Mouse (Mus musculus): ENCODE measurements at regions not wholly inside any gene's neighbourhood (a gene's known extent, or its start where the extent isn't known, plus 50 kb on each side); places are given as distances from the start of the nearest gene placed in this dataset.
A peak's percentile ranks its signal among the peaks of the same experiment; 100 is the strongest.

DNA sequence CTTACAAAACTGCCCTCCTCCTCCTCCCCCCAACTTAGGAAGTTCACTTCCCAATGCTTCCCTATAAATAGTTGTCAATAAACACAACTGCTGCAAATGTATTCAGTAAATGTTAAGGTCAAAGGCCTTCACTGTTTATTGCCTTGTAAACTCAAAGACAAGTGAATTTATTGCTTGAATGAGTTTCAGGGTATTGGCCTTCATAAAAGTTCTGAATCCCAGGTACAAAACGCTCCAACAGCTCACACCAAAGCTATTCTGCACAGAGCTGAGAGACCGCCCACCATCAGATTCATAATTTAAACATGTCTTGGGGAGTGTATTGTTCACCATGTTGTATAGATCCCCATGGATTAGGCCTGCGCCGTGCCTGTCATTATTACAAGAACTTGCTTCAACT lies 53.9 kb upstream of the Cdkn3 start:
- DNase-seq (ENCODE audit: low spot score) = no peak

DNA sequence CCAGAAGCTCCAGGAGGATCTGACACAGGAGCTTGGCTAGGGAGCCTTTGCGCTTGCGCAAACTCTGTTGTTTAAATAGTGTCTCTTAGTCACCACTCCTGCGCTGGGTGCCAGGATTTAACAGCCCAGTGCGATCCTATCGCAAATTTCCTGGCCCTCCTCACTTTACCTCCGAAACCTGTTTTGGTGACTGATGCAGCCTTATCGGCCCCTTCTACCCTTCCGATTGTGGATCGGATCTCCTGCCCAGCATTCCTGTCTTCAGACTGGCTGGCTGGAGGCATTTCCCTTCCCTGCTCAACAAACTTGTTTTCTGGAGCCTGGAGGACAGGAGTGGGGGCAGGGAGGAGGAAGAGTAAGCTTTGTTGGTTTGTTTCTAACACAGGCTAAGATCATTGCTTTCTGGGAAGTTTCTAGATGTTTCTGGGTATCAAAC lies 56.0 kb upstream of the Cdkn3 start:
- DNase-seq (ENCODE audit: low spot score) = peak; percentile 49

GRCm38 (mm10) chr14:46702669-46703435 lies 57.5 kb upstream of the Cdkn3 start:
- peak; percentile 42 for DNase-seq (ENCODE audit: low spot score)

DNA sequence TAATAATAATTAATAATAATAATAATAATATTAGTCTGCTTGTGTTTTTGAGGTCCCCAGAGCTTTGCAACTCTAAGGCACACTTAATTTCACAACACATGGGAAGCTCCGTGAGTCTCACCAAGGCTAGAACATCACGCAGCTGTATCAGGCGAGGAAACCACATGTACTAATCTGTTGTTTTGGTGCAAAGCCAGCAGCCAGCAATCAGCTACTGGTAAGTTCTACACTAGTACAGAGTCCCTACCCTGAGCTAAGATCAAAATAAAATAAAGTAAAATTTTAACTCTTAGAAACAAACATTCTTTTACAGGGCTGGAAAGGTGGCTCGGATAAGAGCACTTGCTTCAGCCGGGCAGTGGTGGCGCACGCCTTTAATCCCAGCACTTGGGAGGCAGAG lies 67.8 kb upstream of the Cdkn3 start:
- no peak for DNase-seq (ENCODE audit: low spot score)

DNA sequence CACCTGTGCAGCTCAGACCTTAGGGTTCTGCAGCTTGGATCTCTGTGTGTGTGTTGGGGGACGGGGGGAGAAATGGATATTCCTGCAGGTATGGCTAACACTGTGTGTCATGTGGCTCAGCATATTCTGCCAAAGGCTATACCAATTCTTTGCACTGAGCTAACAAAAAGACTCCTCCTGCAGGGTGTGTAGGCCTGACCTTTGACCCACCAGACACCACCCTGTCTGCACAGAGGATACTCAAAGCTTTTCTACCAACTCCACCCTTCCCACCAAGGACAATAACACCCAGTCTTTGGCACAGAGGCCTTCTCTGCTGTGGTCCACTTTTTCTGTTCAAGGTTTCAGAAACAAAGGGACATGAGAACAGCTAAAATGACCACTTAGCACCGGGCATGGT lies 68.3 kb upstream of the Cdkn3 start:
- no peak for DNase-seq (ENCODE audit: low spot score)

- DNase-seq (ENCODE audit: low spot score) = no peak
Observed at GRCm38 (mm10) chr14:46682728-46683127, 77.6 kb upstream of the Cdkn3 start.

DNA sequence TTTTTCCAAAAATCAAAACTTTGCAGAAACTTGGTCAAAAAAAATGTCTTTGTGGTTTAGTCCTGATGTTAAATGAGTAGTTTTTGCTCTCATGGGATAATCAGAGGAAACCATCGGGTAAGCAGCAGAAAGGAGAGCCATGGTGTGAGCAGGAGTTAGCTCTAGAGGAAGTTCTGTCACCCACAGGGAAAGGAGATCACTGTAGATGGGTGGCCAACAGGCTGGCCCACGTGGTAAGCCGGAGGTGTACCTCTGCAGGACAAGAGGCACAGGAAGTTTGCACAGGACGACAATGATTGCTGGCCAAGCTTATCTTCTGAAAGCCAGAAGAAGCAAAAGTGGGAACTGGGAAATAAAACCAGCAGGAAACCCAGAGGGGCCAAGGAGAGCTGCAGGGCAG lies 81.4 kb upstream of the Cdkn3 start:
- no peak for DNase-seq (ENCODE audit: low spot score)

- no peak for DNase-seq (ENCODE audit: low spot score)
Observed at GRCm38 (mm10) chr14:46671482-46672225, 88.7 kb upstream of the Cdkn3 start.

DNA sequence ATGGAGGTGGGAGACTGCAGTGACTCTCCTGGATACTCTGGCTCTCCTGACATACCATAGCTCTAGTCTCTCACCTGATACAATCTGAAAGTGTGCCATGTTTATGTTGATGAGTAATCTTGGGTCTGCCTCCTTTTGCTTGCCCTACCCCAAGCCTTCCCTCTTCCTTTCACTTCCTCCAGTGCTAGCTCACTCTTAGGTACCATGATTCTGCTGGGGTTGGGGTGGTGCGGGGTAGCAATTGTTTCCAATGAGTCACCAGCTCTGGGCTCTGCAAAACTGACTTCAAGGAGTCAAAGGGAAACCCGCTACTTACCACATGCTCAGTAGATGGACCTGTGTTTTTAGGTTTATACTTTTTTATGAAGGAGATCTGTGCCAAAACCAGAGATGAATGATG lies 89.3 kb upstream of the Cdkn3 start:
- no peak for DNase-seq (ENCODE audit: low spot score)

GRCm38 (mm10) chr14:46670221-46671046 lies 89.9 kb upstream of the Cdkn3 start:
- no peak for DNase-seq (ENCODE audit: low spot score)

DNA sequence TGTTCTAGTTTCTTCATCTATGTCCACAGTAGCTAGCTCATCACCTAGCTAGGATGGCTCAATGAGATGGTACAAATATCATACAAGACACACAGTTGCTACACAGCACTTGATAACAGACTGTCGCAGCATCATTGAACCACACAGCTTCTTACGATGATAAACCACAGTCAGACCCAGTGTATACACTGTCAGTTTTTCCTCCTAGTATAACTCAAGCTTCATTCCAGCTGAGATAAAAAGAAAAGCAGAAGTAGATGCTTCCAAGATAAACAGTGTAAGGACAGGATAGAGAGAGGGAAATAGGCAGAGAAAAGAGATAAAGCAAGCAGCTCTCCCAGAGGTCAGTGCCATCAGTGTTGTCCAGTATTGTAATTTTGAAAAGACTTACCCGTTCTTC lies 92.1 kb upstream of the Cdkn3 start:
- no peak for DNase-seq (ENCODE audit: low spot score)

- DNase-seq (ENCODE audit: low spot score) = no peak
Observed at GRCm38 (mm10) chr14:46664305-46664704, 96.0 kb upstream of the Cdkn3 start.

DNA sequence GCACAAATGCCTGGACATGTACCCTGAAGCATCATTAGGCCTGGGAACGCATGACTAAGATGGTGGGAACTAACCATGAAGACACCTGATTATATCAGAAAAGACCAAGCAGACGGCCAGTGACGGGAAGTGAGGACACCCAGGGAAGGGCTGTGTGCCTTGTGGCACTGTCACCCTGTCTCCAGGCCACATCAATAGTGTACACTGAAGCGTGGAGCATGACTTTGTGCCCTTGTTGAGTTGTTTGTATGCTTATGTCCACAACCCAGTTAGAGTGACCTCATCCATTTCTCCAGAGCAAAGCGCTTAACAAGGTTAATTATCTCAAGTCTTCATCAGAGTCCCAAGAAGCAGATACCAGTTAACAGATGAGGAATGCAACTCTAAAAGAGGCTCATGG lies 96.8 kb upstream of the Cdkn3 start:
- DNase-seq (ENCODE audit: low spot score) = no peak

DNA sequence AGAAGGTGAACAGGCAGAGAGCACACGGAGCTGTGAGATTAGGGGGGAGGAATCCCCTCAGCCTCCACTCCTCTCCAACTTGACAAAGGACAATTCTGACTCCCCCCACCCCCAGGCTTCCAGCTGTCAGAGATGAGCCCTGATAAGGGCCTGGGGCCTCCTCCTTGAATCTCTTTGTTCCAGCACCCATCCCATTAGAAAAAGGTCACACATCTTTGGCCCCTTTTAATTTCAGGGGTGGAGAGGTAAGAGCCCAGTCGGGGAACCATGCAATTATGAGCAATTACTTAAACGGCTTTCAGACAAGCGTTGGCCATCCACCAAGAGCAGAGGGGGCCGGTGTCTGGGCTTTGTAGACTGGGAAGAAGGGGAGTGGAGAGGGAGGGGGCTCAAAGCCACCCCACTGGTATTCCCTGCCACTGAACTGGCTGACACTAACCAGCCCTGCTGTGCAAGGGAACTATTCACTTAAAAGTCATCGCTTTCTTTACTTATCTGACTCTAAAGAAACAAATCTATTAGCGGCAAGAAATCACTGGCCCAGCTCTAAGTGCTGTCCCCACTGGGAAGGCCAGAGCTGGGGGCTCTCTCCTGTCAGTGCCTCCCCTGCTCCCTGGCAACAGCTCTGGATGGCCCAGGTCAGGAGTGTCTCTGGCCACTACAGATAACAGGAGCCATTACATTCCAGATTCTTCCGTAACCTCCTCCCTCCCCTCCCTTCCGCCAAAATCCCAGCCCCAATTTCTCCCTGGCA lies 98.4 kb upstream of the Cdkn3 start:
- no peak for DNase-seq (ENCODE audit: low spot score)

DNA sequence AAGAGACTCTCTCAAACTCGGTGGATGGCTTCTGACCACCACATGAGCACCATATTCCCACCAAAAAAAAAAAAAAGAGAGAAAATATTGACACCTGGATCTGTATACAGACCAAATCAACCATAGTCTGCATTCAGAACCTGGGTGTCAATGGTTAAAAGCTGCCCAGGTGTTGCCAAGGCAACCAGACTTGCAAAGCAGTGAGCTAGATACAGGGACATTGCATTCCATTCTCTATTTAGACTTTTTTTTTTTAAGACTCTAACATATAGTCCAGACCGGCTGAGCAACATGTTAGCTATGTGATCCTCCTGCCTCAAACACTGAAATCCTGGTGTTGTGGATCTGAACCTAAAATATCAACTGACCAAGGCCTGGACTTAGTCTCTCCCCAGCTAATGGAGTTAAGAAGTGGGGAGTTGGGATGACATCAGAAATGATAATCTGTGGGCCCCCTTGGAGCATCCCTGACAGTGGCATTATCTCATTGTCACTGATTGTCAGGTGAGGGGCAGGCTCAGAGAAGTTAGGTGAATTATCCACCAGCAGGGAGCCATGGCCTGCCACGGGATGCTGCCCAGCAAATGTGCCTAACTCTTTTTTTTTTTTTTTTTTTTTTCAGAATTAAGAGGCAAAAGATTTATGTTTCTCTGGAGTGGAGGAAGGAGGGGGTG lies 99.1 kb upstream of the Cdkn3 start:
- no peak for DNase-seq (ENCODE audit: low spot score)

DNA sequence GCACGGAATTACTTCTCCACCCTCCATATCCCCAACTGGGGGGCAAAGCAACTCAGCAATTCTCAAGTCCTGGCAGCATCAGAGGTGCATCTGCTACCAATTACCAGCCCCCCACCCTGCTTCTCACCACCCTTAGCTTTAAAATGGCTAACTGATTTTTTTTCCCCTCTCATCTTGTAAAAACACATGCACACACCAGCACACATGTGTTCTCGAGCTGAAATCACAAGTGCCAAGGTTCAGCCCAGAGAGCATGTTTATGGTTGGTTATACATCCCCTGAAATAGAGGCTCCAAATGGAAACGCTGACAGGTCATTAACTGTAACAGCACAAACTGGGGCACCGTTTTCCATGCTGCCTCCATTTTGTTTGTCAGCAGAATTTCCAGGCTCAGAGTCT lies 101.0 kb upstream of the Cdkn3 start:
- no peak for DNase-seq (ENCODE audit: low spot score)

DNA sequence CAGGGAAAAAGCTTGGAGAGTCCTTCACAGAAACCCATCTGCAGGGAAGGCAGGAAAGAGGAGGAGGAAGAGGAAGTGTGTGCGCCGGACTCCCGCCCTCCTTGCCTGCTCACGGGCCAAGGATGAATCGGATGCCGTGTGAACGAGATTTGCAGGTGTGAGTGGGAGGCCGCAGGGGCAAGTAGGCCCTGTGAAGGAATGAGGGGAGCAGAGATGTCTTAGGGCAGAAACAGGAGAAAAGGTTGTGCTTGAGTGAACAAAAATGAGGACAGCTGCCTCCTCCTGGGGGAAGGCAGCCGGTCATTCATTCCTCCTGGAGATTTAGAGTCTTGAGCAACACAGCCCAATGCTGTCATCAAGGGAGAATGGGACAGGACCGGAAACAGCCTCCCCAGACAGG lies 104.1 kb upstream of the Cdkn3 start:
- no peak for DNase-seq (ENCODE audit: low spot score)

GRCm38 (mm10) chr14:46647319-46647974 lies 112.9 kb upstream of the Cdkn3 start:
- DNase-seq (ENCODE audit: low spot score) = no peak

DNA sequence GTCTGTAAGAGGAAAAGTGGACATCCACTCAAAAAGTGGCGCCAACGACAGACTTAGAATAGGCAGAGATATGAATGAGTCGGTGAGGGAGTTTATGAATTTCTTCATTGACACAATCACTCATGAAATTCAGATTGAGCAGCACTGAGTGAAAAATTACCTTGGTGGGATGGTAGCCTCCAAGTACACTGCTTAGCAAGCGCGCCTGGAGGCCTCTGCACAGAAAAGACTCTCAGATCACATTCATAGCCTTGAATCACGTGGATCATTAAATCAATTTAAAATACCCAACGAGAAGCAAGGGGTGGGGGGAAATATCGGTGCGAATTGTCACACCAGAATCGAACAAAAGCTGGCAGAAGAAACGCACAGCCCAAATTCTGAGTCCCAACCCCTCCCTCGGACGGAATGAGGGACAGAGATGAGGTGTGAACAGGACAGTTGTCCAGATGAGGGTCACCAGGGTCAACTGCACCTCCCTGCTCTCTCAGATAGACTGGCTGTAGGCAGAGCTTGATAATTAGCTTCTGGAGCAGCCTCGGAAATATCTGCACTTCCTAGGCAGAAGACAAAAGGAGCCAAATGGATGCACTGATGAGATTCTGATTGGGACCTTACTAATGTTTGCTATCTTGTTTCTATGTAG lies 113.5 kb upstream of the Cdkn3 start:
- DNase-seq (ENCODE audit: low spot score) = no peak

- no peak for DNase-seq (ENCODE audit: low spot score)
Observed at GRCm38 (mm10) chr14:46639116-46639826, 121.1 kb upstream of the Cdkn3 start.

Measured in ovary, postnatal 36 days (tissue).